Mouse (Mus musculus) myocyte (in vitro differentiated cells): ENCODE results near the gene Zbtb20. TPM values are rescaled to one million over a fixed set of nuclear protein-coding genes. Genes with fewer than 3 reads are reported as not detected.

Experiments
- H3K27me3 ChIP-seq: one replicate; pipeline ENCODE4 v1.6.1; 2011; ENCODE audit not compliant: control insufficient read depth, insufficient read depth, insufficient read length
- H3K36me3 ChIP-seq: one replicate; pipeline ENCODE4 v1.6.1; 2011; ENCODE audit not compliant: control insufficient read depth, insufficient read depth
- H3K4me2 ChIP-seq: one replicate; pipeline ENCODE4 v1.6.1; 2011; ENCODE audit warnings: low read depth, control low read depth
- H3K4me3 ChIP-seq: one replicate; pipeline ENCODE4 v1.5.1; 2011; ENCODE audit warnings: mild to moderate bottlenecking, control low read depth, moderate library complexity
- H3K79me2 ChIP-seq: one replicate; pipeline ENCODE4 v1.6.1; 2011; ENCODE audit not compliant: control insufficient read depth, insufficient read depth
- H3ac ChIP-seq: one replicate; pipeline ENCODE4 v1.6.1; 2011; ENCODE audit not compliant: control insufficient read depth, insufficient read length
- CEBPB ChIP-seq: IDR thresholded peaks from 2 replicates; pipeline ENCODE4 v1.6.1; 2011; ENCODE audit warnings: mild to moderate bottlenecking, moderate library complexity; ENCODE audit not compliant: poor library complexity, insufficient read depth, severe bottlenecking
- E2F4 ChIP-seq: IDR thresholded peaks from one replicate; pipeline ENCODE4 v1.6.1; 2011; ENCODE audit warnings: mild to moderate bottlenecking, control low read depth, moderate library complexity; ENCODE audit not compliant: insufficient read depth
- MAX ChIP-seq: IDR thresholded peaks from one replicate; pipeline ENCODE4 v1.6.1; 2011; ENCODE audit warnings: low read depth, mild to moderate bottlenecking, control low read depth
- MYOD1 ChIP-seq, 3 experiments: IDR thresholded peaks; one replicate each; pipeline ENCODE4 v1.6.1; 2011; ENCODE audit warnings: control low read depth in 2 of 3, low read depth in 2 of 3, mild to moderate bottlenecking in 2 of 3, moderate library complexity in 1 of 3; ENCODE audit not compliant: insufficient read length in 2 of 3, control insufficient read depth in 1 of 3
- MYOG ChIP-seq, 3 experiments: IDR thresholded peaks; one replicate each; pipeline ENCODE4 v1.6.1; 2011; ENCODE audit warnings: control low read depth in 2 of 3, low read depth in 2 of 3, mild to moderate bottlenecking in 2 of 3; ENCODE audit not compliant: insufficient read length in 2 of 3, control insufficient read depth in 1 of 3, insufficient read depth in 1 of 3
- POLR2A ChIP-seq: IDR thresholded peaks from one replicate; pipeline ENCODE4 v1.6.1; 2011; ENCODE audit warnings: low read depth, mild to moderate bottlenecking, control low read depth, moderate library complexity; ENCODE audit not compliant: insufficient read length
- POLR2AphosphoS2 ChIP-seq: IDR thresholded peaks from one replicate; pipeline ENCODE4 v1.6.1; 2011; ENCODE audit warnings: low read depth, control low read depth; ENCODE audit not compliant: insufficient read length
- REST ChIP-seq: IDR thresholded peaks from one replicate; pipeline ENCODE4 v1.6.1; 2011; ENCODE audit warnings: mild to moderate bottlenecking, control low read depth, moderate library complexity; ENCODE audit not compliant: insufficient read depth, insufficient read length
- SRF ChIP-seq: IDR thresholded peaks from one replicate; pipeline ENCODE4 v1.6.1; 2011; ENCODE audit warnings: low read depth; ENCODE audit not compliant: control insufficient read depth, insufficient read length
- TCF12 ChIP-seq: IDR thresholded peaks from one replicate; pipeline ENCODE4 v1.6.1; 2011; ENCODE audit warnings: mild to moderate bottlenecking, control low read depth; ENCODE audit not compliant: poor library complexity, insufficient read depth, severe bottlenecking
- TCF3 ChIP-seq: IDR thresholded peaks from one replicate; pipeline ENCODE4 v1.6.1; 2011; ENCODE audit warnings: low read depth, control low read depth; ENCODE audit not compliant: insufficient read length
- USF1 ChIP-seq: IDR thresholded peaks from one replicate; pipeline ENCODE4 v1.6.1; 2011; ENCODE audit warnings: low read depth, mild to moderate bottlenecking, control low read depth, moderate library complexity
- polyA plus RNA-seq: library from polyadenylated mRNA; unstranded; fragments of >200 nt; fragmentation: generic; extraction: Trizol; gene quantifications from one replicate; pipeline ENCODE4 v1.2.1, GENCODE M21; 2012; ENCODE audit warnings: missing spikeins

The Zbtb20 gene
- polyA plus RNA-seq, 1 experiment, result 5.0 TPM

DNA sequence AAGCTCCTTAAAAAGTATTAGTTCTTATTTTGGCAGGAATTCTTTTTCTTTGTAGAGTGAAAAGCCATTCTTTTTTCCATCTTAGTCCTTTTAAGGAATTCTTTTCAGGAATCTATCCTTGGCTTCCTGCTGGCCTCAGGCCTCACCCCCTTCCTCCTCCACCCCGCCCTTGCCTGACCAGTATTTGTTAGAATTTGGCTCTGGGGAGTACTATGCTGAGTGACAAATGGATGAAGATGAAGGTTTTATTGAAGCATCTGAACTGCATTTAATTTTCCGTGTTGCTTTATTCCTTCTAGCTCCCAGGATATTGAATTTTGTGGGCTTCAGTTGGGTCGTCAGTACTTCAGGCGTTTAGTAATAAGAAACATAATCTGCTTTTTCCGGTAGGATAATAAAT is 1.2 kb upstream of the Zbtb20 start:
- peak overlapping the region; percentile 71 for H3K4me2 ChIP-seq
- peak overlapping the region; percentile 39 for H3K4me3 ChIP-seq
- no peaks in the 10 kb centered on the region for H3K27me3 ChIP-seq
- H3ac ChIP-seq, result no peak overlapping the region
- no peaks in the 10 kb centered on the region for H3K36me3 ChIP-seq
- TF ChIP-seq SRF (peak; percentile 11), MAX (no peak), TCF12 (no peak), USF1 (no peak)
- H3K79me2 ChIP-seq, result no peaks in the 10 kb centered on the region

DNA sequence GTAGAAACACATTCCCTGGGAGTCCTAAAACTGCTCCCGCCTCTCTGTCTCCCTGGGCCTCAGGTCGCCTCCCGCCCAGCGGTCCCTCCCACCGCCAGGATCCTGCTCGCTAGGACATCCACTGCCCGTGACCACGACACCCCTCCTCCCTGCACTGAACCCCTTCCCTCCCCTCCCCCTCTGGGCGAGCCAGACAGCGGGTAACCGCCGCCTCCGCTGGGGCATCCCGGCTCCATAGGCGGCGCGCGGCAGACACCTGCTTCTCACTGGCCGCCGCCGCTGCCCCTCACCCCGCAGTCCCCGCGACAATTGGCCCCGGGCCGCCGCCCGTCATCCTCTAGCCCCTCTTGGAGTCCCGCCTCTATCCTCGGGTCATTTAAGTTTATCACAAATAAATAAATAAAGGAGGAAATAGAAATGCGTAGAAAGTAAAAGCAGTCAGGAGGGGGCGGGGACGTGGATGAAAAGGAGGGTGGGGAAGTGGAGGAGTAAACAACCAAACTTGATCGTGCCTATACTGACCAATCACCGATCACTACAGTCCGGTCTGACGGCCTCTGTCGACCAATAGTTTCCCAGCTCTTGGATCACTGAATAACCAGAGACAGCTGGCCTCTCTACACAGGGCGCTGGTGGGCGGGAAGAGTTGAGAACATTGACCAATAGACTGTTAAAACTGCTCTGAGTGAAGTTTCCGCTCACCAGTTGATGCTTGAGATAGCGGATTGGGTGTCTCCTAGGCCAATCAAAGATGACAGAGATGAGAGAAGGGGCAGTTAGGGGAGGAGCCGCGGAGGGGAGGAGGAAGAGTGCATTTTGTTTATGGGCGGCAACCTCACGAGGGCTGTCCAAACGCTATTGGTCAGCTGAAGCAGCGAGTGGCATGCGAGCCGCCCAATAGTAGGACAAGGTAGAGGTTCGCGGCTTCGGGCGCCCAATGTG is 500 bp upstream of the Zbtb20 start:
- Histone ChIP-seq H3K4me3 (peak overlapping the region; percentile 39), H3K36me3 (no peaks in the 10 kb centered on the region), H3K79me2 (no peaks in the 10 kb centered on the region), H3K4me2 (peak overlapping the region; percentile 71), H3K27me3 (no peaks in the 10 kb centered on the region), H3ac (no peak overlapping the region)
- TF ChIP-seq POLR2A, result peak; percentile 80
- TF ChIP-seq E2F4, result no peak
- TF ChIP-seq POLR2AphosphoS2, result peak; percentile 91
- peak; percentile 42 to 69 (median 54) for TF ChIP-seq MYOD1 (IDR thresholded peaks at IDR 0.05; ENCODE audit: control insufficient read depth in 1 of 3, insufficient read length in 2 of 3, low read depth in 2 of 3)
- TF ChIP-seq TCF12, result peak; percentile 24
- no peak for TF ChIP-seq TCF3
- TF ChIP-seq USF1, result no peak
- no peak for TF ChIP-seq REST
- TF ChIP-seq MAX, result no peak
- peak; percentile 33 to 67 (median 62) for TF ChIP-seq MYOG (IDR thresholded peaks at IDR 0.05; ENCODE audit: control insufficient read depth in 1 of 3, insufficient read depth in 1 of 3, insufficient read length in 2 of 3, low read depth in 2 of 3)
- TF ChIP-seq SRF, result peak; percentile 39

DNA sequence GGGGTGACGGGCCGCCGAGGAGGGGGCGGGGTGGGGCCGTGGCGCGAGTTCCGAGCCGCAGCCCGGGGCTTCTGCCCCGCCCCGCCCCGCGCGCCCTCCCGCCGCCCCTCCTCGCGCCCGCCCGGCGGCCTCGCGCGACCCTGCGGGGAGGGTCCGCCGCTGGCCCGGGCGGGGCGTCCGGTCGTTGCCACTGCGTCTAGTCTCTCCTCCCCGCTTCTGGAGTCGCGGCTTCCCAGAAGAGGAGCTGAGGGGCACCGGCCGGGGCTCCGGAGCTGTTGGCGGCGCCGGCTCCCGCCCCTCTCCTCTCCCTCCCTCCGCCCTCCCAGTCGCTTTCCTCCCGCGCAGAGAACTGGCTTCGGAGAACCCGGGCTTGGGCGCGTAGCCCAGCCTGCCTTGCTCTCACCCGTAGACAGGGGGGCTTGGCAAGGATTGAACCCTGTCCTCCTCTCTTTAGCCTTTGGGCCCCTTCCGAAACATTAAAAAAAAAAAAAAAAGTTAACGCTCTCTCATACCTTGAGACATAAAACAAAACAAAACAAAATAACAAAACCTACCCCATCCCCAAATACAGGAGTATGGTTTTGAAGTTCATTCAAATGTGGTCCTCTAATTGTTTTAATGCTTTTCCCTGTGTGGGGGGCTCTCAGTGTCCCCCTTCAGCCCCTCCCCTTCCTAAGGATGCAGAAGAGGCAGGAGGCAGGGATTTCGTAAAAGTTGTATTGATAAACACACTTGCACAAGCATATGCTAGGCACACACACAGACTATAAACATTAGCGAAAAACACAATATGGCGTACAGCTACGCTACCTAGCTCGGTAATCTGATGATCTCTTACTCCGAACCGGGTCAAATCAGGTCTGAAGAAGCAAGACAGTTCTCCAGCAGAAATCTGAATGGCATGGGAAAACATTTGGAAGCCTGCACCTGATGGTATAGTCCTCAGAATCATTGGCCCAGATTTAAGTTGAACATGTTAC is 630 bp downstream of the Zbtb20 start:
- Histone ChIP-seq H3K79me2 (no peaks in the 10 kb centered on the region), H3K36me3 (no peaks in the 10 kb centered on the region), H3K27me3 (no peaks in the 10 kb centered on the region), H3K4me3 (peak overlapping the region; percentile 39), H3K4me2 (peak overlapping the region; percentile 65), H3ac (peak overlapping the region; percentile 69)
- TF ChIP-seq POLR2AphosphoS2 (peak; percentile 63), SRF (no peak), POLR2A (peak; percentile 45)

DNA sequence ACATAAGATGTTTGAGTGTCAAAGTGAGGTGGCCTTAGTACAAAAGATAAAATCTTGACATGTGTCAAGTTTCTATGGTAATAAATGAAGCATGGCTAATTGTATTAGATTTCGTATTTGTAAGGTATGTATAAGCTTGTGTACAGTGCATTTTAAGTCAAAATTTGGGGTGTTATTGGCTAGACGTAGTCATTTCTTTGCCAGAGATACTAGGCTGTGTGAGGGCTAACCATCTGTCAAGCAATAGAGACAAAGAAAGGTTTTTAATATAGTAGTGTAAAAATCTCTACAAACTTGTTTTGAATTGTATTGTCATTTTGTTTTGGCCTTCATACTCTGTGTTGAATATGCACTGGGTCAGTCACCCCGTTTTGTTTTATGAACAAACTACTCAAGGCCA is 4.4 kb downstream of the Zbtb20 start:
- no peak overlapping the region for H3K4me2 ChIP-seq
- H3K36me3 ChIP-seq, result no peaks in the 10 kb centered on the region
- TF ChIP-seq POLR2AphosphoS2 (no peak), POLR2A (no peak), MYOG (IDR thresholded peaks at IDR 0.05; ENCODE audit: control insufficient read depth in 1 of 3, insufficient read depth in 1 of 3, insufficient read length in 2 of 3, low read depth in 2 of 3) (no peak), USF1 (no peak), MAX (no peak), CEBPB (no peak), TCF12 (no peak), E2F4 (no peak), SRF (no peak), TCF3 (no peak), MYOD1 (IDR thresholded peaks at IDR 0.05; ENCODE audit: control insufficient read depth in 1 of 3, insufficient read length in 2 of 3, low read depth in 2 of 3) (no peak), REST (no peak)
- no peaks in the 10 kb centered on the region for H3K27me3 ChIP-seq
- H3ac ChIP-seq, result no peak overlapping the region
- no peaks in the 10 kb centered on the region for H3K79me2 ChIP-seq
- H3K4me3 ChIP-seq, result no peak overlapping the region

DNA sequence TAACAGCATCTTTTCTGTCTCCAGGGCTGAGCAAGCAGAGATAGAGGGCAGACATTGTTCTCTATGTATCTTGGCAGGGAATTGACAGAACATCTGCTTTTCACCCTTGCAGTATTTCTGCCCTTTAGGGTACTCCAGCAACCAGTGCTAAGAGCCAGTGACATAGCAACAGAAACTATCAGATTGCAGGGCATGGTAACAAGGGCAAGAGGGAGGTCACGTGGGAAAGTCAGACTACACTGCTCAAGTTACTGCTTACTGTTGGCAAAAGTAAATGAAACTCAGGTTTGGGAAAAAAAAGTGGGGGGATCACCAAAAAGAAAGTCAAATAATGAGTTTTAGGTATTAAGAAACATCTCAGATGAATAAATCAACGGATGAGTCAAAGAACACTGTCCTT is 9.9 kb downstream of the Zbtb20 start:
- no peak overlapping the region for H3ac ChIP-seq
- H3K36me3 ChIP-seq, result no peaks in the 10 kb centered on the region
- no peaks in the 10 kb centered on the region for H3K79me2 ChIP-seq
- H3K4me3 ChIP-seq, result no peak overlapping the region
- no peaks in the 10 kb centered on the region for H3K27me3 ChIP-seq
- H3K4me2 ChIP-seq, result peak overlapping the region; percentile 13
- no peak for TF ChIP-seq POLR2A
- TF ChIP-seq TCF3, result no peak
- no peak for TF ChIP-seq MYOD1 (IDR thresholded peaks at IDR 0.05; ENCODE audit: control insufficient read depth in 1 of 3, insufficient read length in 2 of 3, low read depth in 2 of 3)
- peak; percentile 86 for TF ChIP-seq USF1
